In genomic region chr11:119048133-119048510, GRCm38 (mm10) we compare ENCODE assay signal across 10 mouse cellular contexts. TPM values are rescaled to one million over a fixed set of nuclear protein-coding genes. Genes with fewer than 3 reads are reported as not detected.
DNase-seq lines count a peak whose midpoint lies in the region; ATAC-seq and TF ChIP-seq lines count a peak whose summit lies in the region.
"Had no signal": no experiment of that assay in that cellular context is flagged by ENCODE, and none has a peak within 500 bp of the region (broad histone marks: within the 10 kb centered on the region; RNA-seq: fewer than 3 reads in every experiment).

No protein-coding gene starts in this region.

- H3K36me3 ChIP-seq in midbrain, embryonic 10.5 days = no peaks in the 10 kb centered on the region
- no peaks in the 10 kb centered on the region for H3K36me3 ChIP-seq in midbrain, embryonic 16.5 days (ENCODE audit: control insufficient read depth, insufficient read depth, low read length)
- H3K36me3 ChIP-seq in embryonic facial prominence, embryonic 13.5 days = no peaks in the 10 kb centered on the region
- H3K36me3 ChIP-seq in hindbrain, postnatal 0 days (ENCODE audit: insufficient read depth, low read length) = no peaks in the 10 kb centered on the region
- no peaks in the 10 kb centered on the region for H3K36me3 ChIP-seq in neural tube, embryonic 13.5 days

- peaks cover 59% of the 10 kb centered on the region for H3K4me1 ChIP-seq in midbrain, embryonic 10.5 days
- peaks cover 37% of the 10 kb centered on the region for H3K4me1 ChIP-seq in midbrain, embryonic 16.5 days (ENCODE audit: control insufficient read depth, insufficient read depth, low read length)
- H3K4me1 ChIP-seq in embryonic facial prominence, embryonic 13.5 days = peaks cover 66% of the 10 kb centered on the region
- peaks cover 19% of the 10 kb centered on the region for H3K4me1 ChIP-seq in hindbrain, postnatal 0 days (ENCODE audit: insufficient read depth, low read length)
- H3K4me1 ChIP-seq in neural tube, embryonic 13.5 days (replicated peaks) = peaks cover 55% of the 10 kb centered on the region

- whole genome bisulfite sequencing in midbrain, embryonic 10.5 days = under 1% methylated on average over 13 of the region's 13 CpGs
- under 1% methylated on average over 13 of the region's 13 CpGs for WGBS in midbrain, embryonic 16.5 days
- WGBS in embryonic facial prominence, embryonic 13.5 days = 0% methylated on average over 13 of the region's 13 CpGs
- under 1% methylated on average over 13 of the region's 13 CpGs for WGBS in hindbrain, postnatal 0 days
- 0% methylated on average over 13 of the region's 13 CpGs for WGBS in neural tube, embryonic 13.5 days

- peak overlapping the region; percentile 49; the same call in 1 of the 2 replicates for H3K4me3 ChIP-seq in midbrain, embryonic 10.5 days
- no peak overlapping the region for H3K4me3 ChIP-seq in midbrain, embryonic 16.5 days (ENCODE audit: low read depth, low read length)
- H3K4me3 ChIP-seq in embryonic facial prominence, embryonic 13.5 days = peak overlapping the region; percentile 41
- H3K4me3 ChIP-seq in hindbrain, postnatal 0 days (ENCODE audit: low read length) = no peak overlapping the region
- no peak overlapping the region for H3K4me3 ChIP-seq in neural tube, embryonic 13.5 days

- no peak overlapping the region for H3K27ac ChIP-seq in midbrain, embryonic 10.5 days (replicated peaks)
- no peak overlapping the region for H3K27ac ChIP-seq in midbrain, embryonic 16.5 days (ENCODE audit: low read length)
- no peak overlapping the region for H3K27ac ChIP-seq in embryonic facial prominence, embryonic 13.5 days
- H3K27ac ChIP-seq in hindbrain, postnatal 0 days = no peak overlapping the region
- H3K27ac ChIP-seq in neural tube, embryonic 13.5 days (replicated peaks) = no peak overlapping the region

- no peak overlapping the region; the same call in 1 of the 2 replicates for H3K4me2 ChIP-seq in midbrain, embryonic 16.5 days (ENCODE audit: low read length)
- H3K4me2 ChIP-seq in embryonic facial prominence, embryonic 13.5 days = peak overlapping the region; percentile 67
- H3K4me2 ChIP-seq in hindbrain, postnatal 0 days (ENCODE audit: low read depth, low read length) = 0 out of 2 replicates have a peak overlapping the region, but pooled peaks have one; percentile 5
- H3K4me2 ChIP-seq in neural tube, embryonic 13.5 days = peak overlapping the region; percentile 72
- H3K4me2 ChIP-seq: liver, embryonic 11.5 days had no signal

- peaks cover 100% of the 10 kb centered on the region for H3K27me3 ChIP-seq in midbrain, embryonic 10.5 days (ENCODE audit: low read depth, poor library complexity, severe bottlenecking)
- H3K27me3 ChIP-seq in midbrain, embryonic 16.5 days (ENCODE audit: control insufficient read depth, insufficient read depth, low read depth, low read length) = peaks cover 69% of the 10 kb centered on the region
- H3K27me3 ChIP-seq in embryonic facial prominence, embryonic 13.5 days = peaks cover 97% of the 10 kb centered on the region
- H3K27me3 ChIP-seq in hindbrain, postnatal 0 days (ENCODE audit: insufficient read depth, low read length) = peaks cover 75% of the 10 kb centered on the region
- peaks cover 95% of the 10 kb centered on the region for H3K27me3 ChIP-seq in neural tube, embryonic 13.5 days

- peak; percentile 48 for DNase-seq in midbrain, embryonic 10.5 days (ENCODE audit: low spot score)
- no peak for DNase-seq in hindbrain, postnatal 0 days (ENCODE audit: low spot score)
- no peak for DNase-seq in left cerebral cortex, adult 11 months (ENCODE audit: low spot score)
- DNase-seq in layer of hippocampus, adult 8-10 months (ENCODE audit: low spot score in 2 of 2) = no peak
- DNase-seq in adipocyte (ENCODE audit: low spot score) = no peak
- DNase-seq: cerebellum, adult 11 months had no signal

- H3K9ac ChIP-seq in midbrain, embryonic 16.5 days (ENCODE audit: low read depth, low read length) = no peak overlapping the region
- peak overlapping the region; percentile 4; the same call in 1 of the 2 replicates for H3K9ac ChIP-seq in embryonic facial prominence, embryonic 13.5 days
- no peak overlapping the region for H3K9ac ChIP-seq in hindbrain, postnatal 0 days (replicated peaks; ENCODE audit: low read length)
- no peak overlapping the region for H3K9ac ChIP-seq in neural tube, embryonic 13.5 days

- ATAC-seq in midbrain, embryonic 16.5 days = no peak
- no peak for ATAC-seq in embryonic facial prominence, embryonic 13.5 days (ENCODE audit: insufficient number of reproducible peaks, insufficient read depth, low FRiP score, low TSS enrichment, low read depth)
- ATAC-seq in hindbrain, postnatal 0 days = no peak
- ATAC-seq in neural tube, embryonic 13.5 days (ENCODE audit: low read depth) = no peak

- no peaks in the 10 kb centered on the region for H3K9me3 ChIP-seq in midbrain, embryonic 10.5 days (replicated peaks)
- no peaks in the 10 kb centered on the region for H3K9me3 ChIP-seq in midbrain, embryonic 16.5 days (replicated peaks; ENCODE audit: control insufficient read depth, low read length, poor library complexity, severe bottlenecking)
- no peaks in the 10 kb centered on the region for H3K9me3 ChIP-seq in embryonic facial prominence, embryonic 13.5 days
- H3K9me3 ChIP-seq in hindbrain, postnatal 0 days (ENCODE audit: low read length) = no peaks in the 10 kb centered on the region
- no peaks in the 10 kb centered on the region for H3K9me3 ChIP-seq in neural tube, embryonic 13.5 days

- no peak for TF ChIP-seq CTCF in hindbrain, postnatal 0 days (IDR thresholded peaks at IDR 0.05; ENCODE audit: low read depth)

RNA-seq across cellular contexts. Expression of gene Cbx8, which starts 7.4 kb away (rescaled TPM):
- 13.5 and 15.0 TPM in 2 replicates for polyA plus RNA-seq in midbrain, embryonic 10.5 days (2016; fragmentation: Nextera tagmentation; extraction: Ambion mirVana)
- polyA plus RNA-seq in midbrain, embryonic 16.5 days (2015; fragmentation: Nextera tagmentation; extraction: Ambion mirVana) = 8.5 and 8.6 TPM in 2 replicates
- 6.8 and 10.7 TPM in 2 replicates for polyA plus RNA-seq in embryonic facial prominence, embryonic 13.5 days (2015; fragmentation: Nextera tagmentation; extraction: Ambion mirVana)
- total RNA-seq in hindbrain, postnatal 0 days (2014; rRNA removed) = 10.0 and 11.4 TPM in 2 replicates
- polyA plus RNA-seq in hindbrain, postnatal 0 days (2015; fragmentation: Nextera tagmentation; extraction: Ambion mirVana) = 6.5 and 7.6 TPM in 2 replicates
- polyA plus RNA-seq in neural tube, embryonic 13.5 days (2015; fragmentation: Nextera tagmentation; extraction: Ambion mirVana) = 7.0 and 8.5 TPM in 2 replicates
- total RNA-seq in layer of hippocampus, adult 8-10 months (2022) = 10 to 100 TPM in 2 of 4 experiments, 1 to 10 TPM in 2; 6.9 to 11.9 (median 9.6) TPM

RNA-seq across cellular contexts. Expression of gene Cbx2, which starts 25.4 kb away (rescaled TPM):
- polyA plus RNA-seq in midbrain, embryonic 10.5 days (2016; fragmentation: Nextera tagmentation; extraction: Ambion mirVana) = 108 and 110 TPM in 2 replicates
- 13.3 and 18.0 TPM in 2 replicates for polyA plus RNA-seq in midbrain, embryonic 16.5 days (2015; fragmentation: Nextera tagmentation; extraction: Ambion mirVana)
- 54.4 and 64.8 TPM in 2 replicates for polyA plus RNA-seq in embryonic facial prominence, embryonic 13.5 days (2015; fragmentation: Nextera tagmentation; extraction: Ambion mirVana)
- 14.6 and 18.9 TPM in 2 replicates for total RNA-seq in hindbrain, postnatal 0 days (2014; rRNA removed)
- 7.0 and 7.4 TPM in 2 replicates for polyA plus RNA-seq in hindbrain, postnatal 0 days (2015; fragmentation: Nextera tagmentation; extraction: Ambion mirVana)
- 17.4 and 21.4 TPM in 2 replicates for polyA plus RNA-seq in neural tube, embryonic 13.5 days (2015; fragmentation: Nextera tagmentation; extraction: Ambion mirVana)
- total RNA-seq in layer of hippocampus, adult 8-10 months (2022) = 1 to 10 TPM; 1.7 to 3.9 (median 2.4) TPM

RNA-seq across cellular contexts. Expression of gene Cbx4, which starts 37.9 kb away (rescaled TPM):
- 5.1 and 7.1 TPM in 2 replicates for polyA plus RNA-seq in midbrain, embryonic 10.5 days (2016; fragmentation: Nextera tagmentation; extraction: Ambion mirVana)
- polyA plus RNA-seq in midbrain, embryonic 16.5 days (2015; fragmentation: Nextera tagmentation; extraction: Ambion mirVana) = 23.9 and 25.6 TPM in 2 replicates
- polyA plus RNA-seq in embryonic facial prominence, embryonic 13.5 days (2015; fragmentation: Nextera tagmentation; extraction: Ambion mirVana) = 13.0 and 14.4 TPM in 2 replicates
- total RNA-seq in hindbrain, postnatal 0 days (2014; rRNA removed) = 33.6 and 41.3 TPM in 2 replicates
- 22.4 and 23.7 TPM in 2 replicates for polyA plus RNA-seq in hindbrain, postnatal 0 days (2015; fragmentation: Nextera tagmentation; extraction: Ambion mirVana)
- 14.8 and 16.5 TPM in 2 replicates for polyA plus RNA-seq in neural tube, embryonic 13.5 days (2015; fragmentation: Nextera tagmentation; extraction: Ambion mirVana)
- total RNA-seq in layer of hippocampus, adult 8-10 months (2022) = 10 to 100 TPM; 40.7 to 47.2 (median 44.0) TPM

Comparison
In these comparisons a context has a peak if more than half of its experiments do, and no peak if none do; other contexts are left out.
1. H3K4me3 ChIP-seq: peak in midbrain, embryonic 10.5 days (single experiment) and embryonic facial prominence, embryonic 13.5 days (single experiment); none in midbrain, embryonic 16.5 days (single experiment), hindbrain, postnatal 0 days (single experiment) and neural tube, embryonic 13.5 days (single experiment).